Mouse (Mus musculus) stomach, embryonic 15.5 days (tissue): ENCODE results near the gene P3h3. TPM values are rescaled to one million over a fixed set of nuclear protein-coding genes. Genes with fewer than 3 reads are reported as not detected.
"Not testable (repeated sequence)": the region's sequence is repeated elsewhere in the genome, so short reads cannot be mapped to it uniquely, and the experiment has no call there.

Experiments
- ATAC-seq: fragments of 200-750 bp; cut with Nextera tagmentation; 2 replicates; pipeline ENCODE4 v1.8.0; 2017; ENCODE audit warnings: low read depth, moderate number of reproducible peaks, moderate TSS enrichment; ENCODE audit not compliant: insufficient read depth, low FRiP score
- H3K27ac ChIP-seq: fragments of 300-500 bp; sonication (generic); 2 replicates; pipeline ENCODE4 v1.5.1; 2015; ENCODE audit warnings: mild to moderate bottlenecking, inconsistent platforms
- H3K27me3 ChIP-seq: fragments of 300-500 bp; sonication (generic); replicated peaks from 2 replicates; pipeline ENCODE4 v1.6.1; 2015; ENCODE audit warnings: inconsistent platforms
- H3K36me3 ChIP-seq: fragments of 300-500 bp; sonication (generic); 2 replicates; pipeline ENCODE4 v1.6.1; 2015; ENCODE audit warnings: inconsistent platforms
- H3K4me1 ChIP-seq: fragments of 300-500 bp; sonication (generic); 2 replicates; pipeline ENCODE4 v1.6.1; 2015; ENCODE audit warnings: inconsistent platforms
- H3K4me2 ChIP-seq: fragments of 300-500 bp; sonication (generic); 2 replicates; pipeline ENCODE4 v1.6.1; 2015; ENCODE audit warnings: mild to moderate bottlenecking, inconsistent platforms
- H3K4me3 ChIP-seq: fragments of 300-500 bp; sonication (generic); replicated peaks from 2 replicates; pipeline ENCODE4 v1.5.1; 2015; ENCODE audit warnings: inconsistent platforms
- H3K9ac ChIP-seq: fragments of 300-500 bp; sonication (generic); 2 replicates; pipeline ENCODE4 v1.6.1; 2015; ENCODE audit warnings: inconsistent platforms
- H3K9me3 ChIP-seq: fragments of 300-500 bp; sonication (generic); 2 replicates; pipeline ENCODE4 v1.6.1; 2016; ENCODE audit warnings: inconsistent platforms
- WGBS: fragments of 180-500 bp; shearing (Covaris S2); methylation state at CpG from one replicate; pipeline ENCODE4 v1.1.7; 2015; 5-methylcytosine and 5-hydroxymethylcytosine counted together
- polyA plus RNA-seq: library from polyadenylated mRNA; unstranded; fragments of >200 nt; fragmentation: Nextera tagmentation; extraction: Ambion mirVana; gene quantifications from 2 replicates; pipeline ENCODE4 v1.2.1, GENCODE M21; 2015

Gene P3h3
- polyA plus RNA-seq, 1 experiment from 2014 or later = 28.4 TPM

DNA sequence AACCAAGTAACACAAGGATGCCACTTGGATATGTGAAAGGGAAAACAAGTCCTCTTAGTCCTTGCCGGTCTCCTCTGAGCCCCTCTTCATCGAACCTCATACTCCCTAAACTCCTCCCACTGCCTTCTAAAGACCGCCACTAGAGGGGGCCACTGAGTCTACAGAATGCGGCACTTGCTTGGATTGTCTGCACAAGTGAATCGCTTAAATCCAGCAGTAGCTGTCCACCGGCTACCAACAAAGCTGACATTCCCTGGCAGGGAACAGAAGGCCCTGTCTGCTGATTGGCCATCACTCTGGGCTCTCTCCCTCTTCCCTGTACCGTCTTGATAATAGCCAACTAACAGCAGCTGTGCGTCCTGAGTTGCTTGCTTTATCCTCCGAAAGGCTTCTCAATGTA is 10.2 kb downstream of the P3h3 start:
- WGBS = 8% methylated on average over 9 of the region's 9 CpGs
- 0 out of 2 replicates have a peak, but pooled peaks cover 2% of the 10 kb centered on the region for H3K4me1 ChIP-seq
- no peaks in the 10 kb centered on the region for H3K9me3 ChIP-seq
- no peak overlapping the region for H3K27ac ChIP-seq
- H3K4me3 ChIP-seq = no peak overlapping the region
- H3K36me3 ChIP-seq = peaks cover 5% of the 10 kb centered on the region; the same call in 1 of the 2 replicates
- no peaks in the 10 kb centered on the region for H3K27me3 ChIP-seq
- no peak overlapping the region for H3K9ac ChIP-seq
- H3K4me2 ChIP-seq = no peak overlapping the region
- ATAC-seq = peak; percentile 48; the same call in 1 of the 2 replicates

DNA sequence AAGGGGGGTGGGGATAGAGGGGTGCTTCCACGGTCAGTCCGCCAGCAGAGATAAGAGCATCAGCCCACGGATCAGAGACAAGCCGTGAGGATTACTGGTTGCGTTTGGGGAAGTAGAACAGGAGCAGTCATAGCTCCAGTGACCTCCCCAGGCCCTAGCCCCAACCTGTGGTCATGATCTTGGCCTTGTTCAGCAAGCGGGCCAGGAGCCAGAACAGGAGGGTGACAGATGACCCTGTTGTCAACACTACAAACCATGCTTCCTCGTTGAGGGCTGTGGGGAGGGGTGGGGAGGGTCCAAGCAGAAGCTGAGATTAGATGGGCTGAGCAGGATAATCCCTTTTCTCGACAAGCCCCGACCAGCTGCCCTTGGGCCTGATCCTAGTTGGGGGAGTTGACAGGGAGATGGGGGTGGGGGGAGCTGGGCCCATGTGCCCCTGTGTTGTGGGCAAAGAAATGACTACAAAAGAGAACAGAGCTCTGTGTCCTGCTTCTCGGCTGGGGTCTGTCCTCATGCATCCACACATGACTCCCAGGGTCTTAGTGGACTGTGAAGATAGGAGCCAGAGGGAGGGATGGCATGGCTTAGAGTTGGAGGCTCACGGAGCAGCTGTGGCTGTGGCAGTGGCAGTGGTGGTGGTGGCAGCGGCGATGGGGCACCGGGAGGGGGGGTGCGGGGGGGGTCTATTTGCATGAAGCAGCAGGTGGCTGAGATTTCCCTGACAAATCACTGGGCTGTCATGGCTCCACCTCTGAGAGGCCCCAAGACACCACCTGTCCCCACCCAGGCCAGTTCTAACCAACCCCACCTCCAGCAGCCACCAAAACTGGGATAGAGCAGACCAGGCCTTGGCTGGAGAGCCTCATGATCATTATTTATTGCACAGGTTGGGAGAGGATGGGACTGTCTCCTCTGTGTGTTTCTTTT is 17.0 kb downstream of the P3h3 start, which contains the start of gene Gnb3:
Gnb3 (minus strand) TSS at position 35 of the 927 bp plus-strand sequence.
- Histone ChIP-seq H3K27ac (no peak within 1 kb of the TSS; the same call in 1 of the 2 replicates), H3K4me2 (0 out of 2 replicates have a peak within 1 kb of the TSS, but pooled peaks have one; percentile 3), H3K27me3 (no peaks in the 10 kb centered on the region), H3K9ac (no peak within 1 kb of the TSS), H3K4me1 (peaks cover 18% of the 10 kb centered on the region), H3K4me3 (no peak within 1 kb of the TSS), H3K36me3 (peaks cover 7% of the 10 kb centered on the region; the same call in 1 of the 2 replicates), H3K9me3 (no peaks in the 10 kb centered on the region)
- 24% methylated on average over 15 of the region's 15 CpGs for WGBS
- ATAC-seq = no peak

DNA sequence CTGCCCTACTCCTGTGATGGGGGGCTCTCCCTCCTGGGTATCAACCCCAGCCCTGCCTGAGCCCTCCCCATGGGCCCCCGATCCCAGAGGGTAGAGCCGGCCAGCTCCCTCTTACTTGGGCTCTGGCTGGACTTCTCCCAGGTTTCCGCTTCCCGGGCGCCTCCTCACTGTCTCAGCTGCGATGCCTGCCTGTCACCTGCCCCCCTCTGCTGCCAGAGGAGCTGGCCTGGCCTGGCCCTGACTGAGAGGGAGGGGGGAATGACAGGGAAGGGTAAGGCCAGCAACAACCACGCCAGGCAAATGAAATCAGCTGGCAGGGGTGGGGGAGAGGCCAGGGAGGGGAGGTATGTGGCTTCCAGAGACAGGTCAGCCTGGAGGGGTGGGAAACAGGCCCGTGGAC is 17.7 kb downstream of the P3h3 start:
- ATAC-seq = peak; percentile 11; the same call in 1 of the 2 replicates
- Histone ChIP-seq H3K36me3 (peaks cover 7% of the 10 kb centered on the region; the same call in 1 of the 2 replicates), H3K9me3 (no peaks in the 10 kb centered on the region), H3K27me3 (no peaks in the 10 kb centered on the region), H3K4me1 (peaks cover 18% of the 10 kb centered on the region), H3K4me2 (0 out of 2 replicates have a peak overlapping the region, but pooled peaks have one; percentile 3), H3K27ac (no peak overlapping the region), H3K9ac (no peak overlapping the region), H3K4me3 (no peak overlapping the region)
- 16% methylated on average over 8 of the region's 8 CpGs for WGBS

DNA sequence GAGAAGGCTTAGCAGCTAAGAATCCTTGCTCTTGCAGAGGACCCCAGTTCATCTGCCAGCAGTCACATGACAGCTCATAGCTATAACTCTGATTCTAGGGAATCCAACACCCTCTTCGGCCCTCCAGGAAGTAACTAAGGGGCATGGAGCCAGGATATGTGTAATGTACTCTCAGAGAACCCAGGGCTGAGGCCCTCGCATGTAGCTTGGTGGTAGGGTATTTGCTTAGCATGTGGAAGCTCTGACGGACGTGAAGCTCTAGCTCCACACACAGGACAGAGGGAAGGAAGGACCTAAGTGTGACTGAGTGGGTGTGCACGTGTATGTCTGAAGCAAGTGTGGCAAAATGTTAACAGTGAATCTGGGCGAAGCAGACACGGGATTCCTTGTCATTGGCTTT is 21.1 kb downstream of the P3h3 start:
- Histone ChIP-seq H3K27ac (no peak overlapping the region), H3K27me3 (no peaks in the 10 kb centered on the region), H3K36me3 (peaks cover 18% of the 10 kb centered on the region; the same call in 1 of the 2 replicates), H3K4me2 (no peak overlapping the region), H3K4me1 (peaks cover 18% of the 10 kb centered on the region), H3K9me3 (no peaks in the 10 kb centered on the region), H3K9ac (no peak overlapping the region), H3K4me3 (no peak overlapping the region)
- no peak for ATAC-seq
- 74% methylated on average over 7 of the region's 7 CpGs for WGBS

DNA sequence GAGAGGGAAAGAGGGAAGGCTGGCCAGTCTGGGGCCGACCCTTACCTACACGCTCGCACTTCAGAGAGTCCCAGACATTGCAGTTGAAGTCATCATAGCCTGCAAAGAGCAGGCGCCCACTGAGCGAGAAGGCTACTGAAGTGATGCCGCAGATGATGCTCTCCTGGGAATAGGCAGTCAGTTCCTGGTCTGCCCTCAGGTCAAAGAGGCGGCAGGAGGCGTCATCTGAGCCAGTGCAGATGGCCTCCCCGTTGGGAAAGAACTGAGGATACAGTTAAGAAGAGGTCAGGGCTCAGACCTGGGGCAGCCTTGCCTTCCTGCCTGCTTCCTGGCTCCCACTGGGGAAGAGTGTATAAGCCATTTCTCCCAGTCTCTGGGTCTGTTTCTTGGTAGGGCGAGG is 22.0 kb downstream of the P3h3 start:
- Histone ChIP-seq H3K4me3 (no peak overlapping the region), H3K9me3 (no peaks in the 10 kb centered on the region), H3K36me3 (0 out of 2 replicates have a peak, but pooled peaks cover 15% of the 10 kb centered on the region), H3K4me1 (peaks cover 21% of the 10 kb centered on the region), H3K27ac (no peak overlapping the region), H3K4me2 (no peak overlapping the region), H3K27me3 (no peaks in the 10 kb centered on the region), H3K9ac (no peak overlapping the region)
- no peak for ATAC-seq
- 71% methylated on average over 10 of the region's 10 CpGs for WGBS

DNA sequence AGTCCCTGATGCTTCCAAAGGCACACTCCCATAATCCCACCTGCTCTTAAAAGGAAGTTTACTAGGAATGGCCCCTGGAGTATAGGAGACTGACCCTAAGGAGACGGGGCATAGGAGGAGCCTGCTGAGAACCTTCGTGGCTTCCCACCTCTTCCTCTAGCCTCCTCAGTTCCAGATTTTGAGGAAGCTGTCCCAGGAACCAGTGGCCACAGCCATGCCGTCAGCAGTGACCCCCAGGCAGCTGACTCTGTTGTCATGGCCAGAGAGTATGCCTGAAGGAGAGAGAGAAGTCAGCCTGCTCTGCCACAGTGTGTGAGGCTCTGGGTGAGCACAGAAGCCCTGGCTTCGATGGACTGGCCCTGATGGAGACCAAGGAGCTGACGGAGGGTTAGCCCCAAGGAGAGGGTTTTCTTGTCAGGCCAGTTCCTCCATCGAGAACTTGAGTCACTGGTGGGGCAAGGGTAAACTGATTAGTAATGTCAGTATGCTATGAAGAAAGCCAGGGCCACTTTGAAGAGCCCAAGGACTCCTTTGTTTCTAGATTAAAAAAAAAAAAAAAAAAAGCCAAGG is 23.0 kb downstream of the P3h3 start:
- no peak overlapping the region for H3K4me3 ChIP-seq
- H3K9ac ChIP-seq = no peak overlapping the region
- peaks cover 17% of the 10 kb centered on the region for H3K4me1 ChIP-seq
- no peak for ATAC-seq
- 76% methylated on average over 6 of the region's 6 CpGs for WGBS
- peak overlapping the region; percentile 51; the same call in 1 of the 2 replicates for H3K27ac ChIP-seq
- no peaks in the 10 kb centered on the region for H3K9me3 ChIP-seq
- no peaks in the 10 kb centered on the region for H3K27me3 ChIP-seq
- 0 out of 2 replicates have a peak, but pooled peaks cover 15% of the 10 kb centered on the region for H3K36me3 ChIP-seq
- no peak overlapping the region for H3K4me2 ChIP-seq

DNA sequence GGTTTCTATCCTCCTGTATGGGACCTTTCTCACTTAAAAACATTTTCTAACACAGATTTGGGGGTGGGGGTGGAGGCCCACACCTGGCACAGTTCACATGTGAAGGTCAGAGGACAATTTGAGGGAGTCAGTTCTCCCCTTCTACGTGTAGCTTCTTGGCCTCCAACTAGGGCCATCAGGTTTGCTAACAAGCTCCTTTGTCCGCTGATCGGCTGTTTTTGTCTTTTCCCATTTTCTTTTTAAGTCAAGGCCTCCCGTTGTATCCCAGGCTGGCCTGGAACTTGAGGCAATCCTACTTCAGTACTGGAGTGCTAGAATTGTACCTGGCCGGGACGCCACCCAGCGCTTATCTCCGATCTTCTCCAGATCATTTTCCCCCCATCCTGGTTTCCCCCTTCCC is 25.9 kb downstream of the P3h3 start:
- H3K27ac ChIP-seq = no peak overlapping the region
- 0 out of 2 replicates have a peak, but pooled peaks cover 15% of the 10 kb centered on the region for H3K36me3 ChIP-seq
- 93% methylated on average over 8 of the region's 8 CpGs for WGBS
- H3K4me3 ChIP-seq = no peak overlapping the region
- H3K27me3 ChIP-seq = no peaks in the 10 kb centered on the region
- no peak overlapping the region for H3K4me2 ChIP-seq
- ATAC-seq = no peak
- H3K9me3 ChIP-seq = no peaks in the 10 kb centered on the region
- peaks cover 15% of the 10 kb centered on the region; the same call in 1 of the 2 replicates for H3K4me1 ChIP-seq
- no peak overlapping the region for H3K9ac ChIP-seq

DNA sequence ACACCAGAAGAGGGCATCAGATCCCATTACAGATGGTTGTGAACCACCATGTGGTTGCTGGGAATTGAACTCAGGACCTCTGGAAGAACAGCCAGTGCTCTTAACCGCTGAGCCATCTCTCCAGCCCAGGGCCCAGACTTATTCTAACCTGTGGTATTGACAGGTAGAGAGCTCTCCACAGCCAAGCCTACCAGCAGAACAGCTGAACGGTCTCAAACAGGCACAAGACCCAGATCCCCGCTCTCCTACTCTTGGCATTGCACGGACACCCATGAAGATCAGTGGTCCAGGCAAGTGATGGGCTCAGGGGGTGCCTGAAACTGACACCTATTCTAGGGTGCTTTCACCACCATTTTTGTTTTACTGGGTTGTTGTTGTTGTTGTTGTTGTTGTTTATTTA is 26.4 kb downstream of the P3h3 start:
- 92% methylated on average over 4 of the region's 4 CpGs for WGBS
- not testable (repeated sequence) for H3K9me3 ChIP-seq
- peak overlapping the region; percentile 79 for H3K4me3 ChIP-seq

DNA sequence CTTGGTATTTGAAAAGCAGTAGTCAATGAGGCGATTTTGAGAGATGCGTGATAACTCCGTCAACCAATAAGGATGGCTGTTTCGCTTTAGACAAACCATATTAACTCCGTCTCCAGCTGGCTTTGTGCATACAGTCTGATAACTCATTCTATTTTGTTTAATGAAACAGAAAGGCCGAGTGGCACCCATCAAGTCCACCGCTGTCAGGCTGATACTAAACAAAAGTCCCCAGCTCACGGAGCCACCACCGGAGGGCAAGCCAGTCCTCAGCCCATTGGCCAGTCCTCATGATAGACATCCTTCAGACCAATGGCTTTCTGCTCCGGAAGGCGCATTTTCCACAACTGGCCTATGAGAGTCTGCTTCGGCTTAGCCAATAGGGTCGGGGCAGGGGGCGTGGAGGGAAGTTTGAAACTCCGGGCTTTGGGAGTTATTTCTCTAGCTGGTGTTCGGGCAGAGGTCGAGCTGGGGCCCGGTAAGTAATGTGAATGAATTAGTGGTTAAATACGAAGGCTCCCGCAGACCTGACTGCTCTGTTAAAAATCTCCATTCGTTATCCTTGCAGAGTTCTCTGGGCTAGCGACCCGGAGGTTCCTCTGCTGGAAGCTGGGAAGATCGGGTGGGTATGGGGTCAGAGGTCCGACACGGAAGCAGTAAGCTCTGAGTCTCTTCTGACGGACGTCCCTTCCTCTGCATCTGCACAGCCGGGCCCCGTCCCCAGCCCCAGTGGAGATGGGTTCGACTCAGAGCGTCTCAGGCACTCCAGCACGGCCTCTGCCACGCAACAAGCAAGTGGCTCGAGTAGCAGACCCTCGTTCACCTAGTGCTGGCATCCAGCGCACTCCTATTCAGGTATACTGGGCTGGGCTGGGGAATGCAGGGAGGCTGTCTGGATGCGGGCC is 27.5 kb downstream of the P3h3 start:
- ATAC-seq = peak; percentile 85
- Histone ChIP-seq H3K36me3 (peaks cover 24% of the 10 kb centered on the region), H3K4me2 (peak overlapping the region; percentile 78), H3K9me3 (no peaks in the 10 kb centered on the region), H3K4me3 (peak overlapping the region; percentile 79), H3K9ac (peak overlapping the region; percentile 52), H3K27ac (peak overlapping the region; percentile 94), H3K4me1 (peaks cover 15% of the 10 kb centered on the region; the same call in 1 of the 2 replicates), H3K27me3 (no peaks in the 10 kb centered on the region)
- WGBS = under 1% methylated on average over 38 of the region's 38 CpGs

More for the DNA sequence above, 26.4 kb downstream of the P3h3 start:
- not testable (repeated sequence) for ATAC-seq, H3K9ac ChIP-seq, H3K27ac ChIP-seq, H3K27me3 ChIP-seq
- H3K4me1 ChIP-seq = peaks cover 15% of the 10 kb centered on the region; the same call in 1 of the 2 replicates
- H3K4me2 ChIP-seq = peak overlapping the region; percentile 78
- 0 out of 2 replicates have a peak, but pooled peaks cover 15% of the 10 kb centered on the region for H3K36me3 ChIP-seq

DNA sequence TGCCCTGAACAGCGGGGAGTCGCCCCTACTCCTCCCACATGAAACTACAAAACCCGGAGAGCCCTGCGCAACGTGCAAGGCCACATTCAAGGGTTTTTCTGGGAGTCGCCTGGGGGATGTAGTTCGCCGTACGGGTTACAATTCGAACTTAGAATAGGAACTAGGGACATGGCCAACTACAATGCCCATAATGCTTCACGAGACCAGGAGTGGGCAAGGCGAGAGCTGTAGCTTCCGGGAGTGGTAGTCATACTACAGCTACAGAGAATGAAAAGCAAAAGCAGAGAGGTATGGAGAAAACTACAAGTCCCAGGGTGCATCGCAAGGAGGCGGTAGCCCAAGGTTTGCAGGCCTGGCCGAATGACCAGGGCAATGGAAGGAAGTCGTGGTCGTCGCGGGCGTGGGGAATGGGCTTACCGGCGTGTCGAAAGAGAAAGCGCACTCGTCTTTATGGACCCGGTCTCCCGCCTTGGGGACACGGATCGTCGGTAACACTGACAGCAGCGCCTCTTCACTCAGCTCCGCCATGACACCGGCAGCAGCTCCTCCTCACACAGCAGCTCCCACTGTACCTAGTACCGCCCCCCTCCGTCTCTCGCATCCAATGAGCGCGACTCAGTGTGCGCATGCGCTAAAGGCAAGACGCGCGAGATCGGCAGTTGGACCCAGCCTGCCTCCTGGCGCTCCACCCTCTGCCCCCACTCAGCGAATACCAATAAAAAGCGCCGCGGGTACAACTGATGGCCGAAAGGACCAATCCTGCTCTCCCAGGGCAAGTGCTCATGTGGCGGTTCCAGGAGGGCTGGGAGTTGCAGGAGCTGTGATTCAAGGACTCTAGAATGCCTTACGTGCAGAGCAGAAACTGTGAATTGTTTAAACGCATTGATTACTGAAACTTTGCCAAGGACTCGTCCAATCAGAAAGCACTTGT is 28.4 kb downstream of the P3h3 start, which contains the start of the genes Usp5 and Cdca3:
Usp5 (minus strand) TSS at position 617 of the 931 bp plus-strand sequence.
Cdca3 (plus strand) TSS at position 680 of the 931 bp plus-strand sequence.
- H3K9me3 ChIP-seq = no peaks in the 10 kb centered on the region
- H3K9ac ChIP-seq = peak within 1 kb of the TSS; percentile 65
- ATAC-seq = peak; percentile 93
- peak within 1 kb of the TSS; percentile 78 for H3K4me2 ChIP-seq
- H3K4me3 ChIP-seq = peak within 1 kb of the TSS; percentile 79
- H3K4me1 ChIP-seq = peaks cover 15% of the 10 kb centered on the region; the same call in 1 of the 2 replicates
- WGBS = under 1% methylated on average over 55 of the region's 55 CpGs
- peak within 1 kb of the TSS; percentile 94 for H3K27ac ChIP-seq
- peaks cover 21% of the 10 kb centered on the region for H3K36me3 ChIP-seq
- H3K27me3 ChIP-seq = no peaks in the 10 kb centered on the region
